Mouse (Mus musculus): ENCODE measurements around the gene 3110018I06Rik. TPM values are rescaled to one million over a fixed set of nuclear protein-coding genes. Genes with fewer than 3 reads are reported as not detected.

The 3110018I06Rik gene
- not detected in 2 replicates for polyA plus RNA-seq (2012; rRNA removed)

DNA sequence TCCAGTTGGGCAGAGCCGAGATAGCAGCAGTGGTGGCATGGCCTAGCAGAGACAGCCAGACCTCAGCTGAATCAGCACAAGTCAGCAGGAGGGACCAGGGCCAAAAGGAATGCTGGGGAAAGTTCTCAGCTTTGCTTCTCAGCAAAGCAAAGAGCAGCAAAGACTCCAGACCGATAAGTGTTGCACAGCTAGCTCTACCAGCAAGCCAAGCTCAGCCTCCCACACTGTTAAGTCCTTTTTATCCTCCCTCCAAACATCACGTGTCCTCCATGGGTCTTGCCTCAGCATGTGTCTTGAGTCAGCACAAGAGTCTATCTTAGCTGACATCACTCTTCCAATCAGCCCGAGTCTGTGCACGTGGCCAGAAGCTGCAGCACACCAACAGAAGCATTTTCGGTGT is at the start of gene 3110018I06Rik:
Gene 3110018I06Rik, plus strand, starts transcription at position 262 of the 400 bp plus-strand sequence.

